ENCODE assay signal across 8 mouse cellular contexts in the genomic region with DNA sequence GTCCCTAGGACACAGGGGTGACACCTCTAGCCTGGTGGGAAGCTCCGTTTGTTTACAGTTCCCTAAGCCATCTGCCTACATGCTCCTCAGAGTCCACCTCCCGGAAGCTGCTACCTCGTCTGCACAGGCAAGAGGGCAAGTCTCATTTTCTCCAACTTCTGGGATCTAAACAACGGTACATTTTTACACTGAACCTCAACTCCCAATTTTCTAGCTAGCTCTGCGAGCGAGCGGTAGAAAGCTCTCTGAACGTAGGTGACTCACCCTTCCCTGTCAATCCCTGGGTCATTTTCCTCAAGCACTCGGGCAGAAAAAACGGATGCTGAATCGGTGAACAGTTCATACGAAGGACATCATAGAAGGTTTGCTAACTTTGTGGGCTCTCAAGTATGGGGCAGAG.
DNase-seq lines count a peak whose midpoint lies in the region; ATAC-seq and TF ChIP-seq lines count a peak whose summit lies in the region.

No protein-coding gene starts in this region.

- peak overlapping the region; percentile 87 for H3K27ac ChIP-seq in heart, embryonic 14.5 days (replicated peaks in 1 of 2; ENCODE audit: control insufficient read depth in 1 of 2, insufficient read depth in 1 of 2, low read depth in 2 of 2, low read length in 2 of 2)
- H3K27ac ChIP-seq in embryonic facial prominence, embryonic 11.5 days (replicated peaks; ENCODE audit: low read depth, low read length) = peak overlapping the region; percentile 23; the same call in 1 of the 2 replicates
- H3K27ac ChIP-seq in limb, embryonic 11.5 days (replicated peaks; ENCODE audit: low read depth, low read length) = peak overlapping the region; percentile 68

- no peaks in the 10 kb centered on the region for H3K9me3 ChIP-seq in heart, embryonic 14.5 days (ENCODE audit: control insufficient read depth, low read length)
- no peaks in the 10 kb centered on the region for H3K9me3 ChIP-seq in embryonic facial prominence, embryonic 11.5 days (replicated peaks; ENCODE audit: control insufficient read depth, low read length)
- no peaks in the 10 kb centered on the region for H3K9me3 ChIP-seq in limb, embryonic 11.5 days (ENCODE audit: control insufficient read depth, low read length)

- intact Hi-C loops in left cerebral cortex, postnatal 4 days (cut with DNase I) = loop anchor here (2.0 kb wide), 1 partner anchor 21 kb away; no protein-coding TSS in a partner anchor

- DNase-seq in heart, adult 11 months = no peak
- DNase-seq in Patski (ENCODE audit: low read depth, low spot score) = no peak
- DNase-seq in embryonic facial prominence, embryonic 11.5 days (ENCODE audit: low spot score) = peak; percentile 18
- no peak for DNase-seq in limb, embryonic 11.5 days (ENCODE audit: low spot score)
- DNase-seq in left cerebral cortex, postnatal 4 days = no peak
- DNase-seq in gastrocnemius, postnatal 25 days = no peak
- no peak for DNase-seq in layer of hippocampus, postnatal 14 days (ENCODE audit: low spot score in 2 of 2)

- WGBS in heart, embryonic 14.5 days = 29% methylated on average over 12 of the region's 12 CpGs
- WGBS in embryonic facial prominence, embryonic 11.5 days = 40% methylated on average over 12 of the region's 12 CpGs
- 50% methylated on average over 12 of the region's 12 CpGs for WGBS in limb, embryonic 11.5 days

- H3K4me2 ChIP-seq in heart, embryonic 14.5 days (ENCODE audit: low read length) = peak overlapping the region; percentile 61
- 0 out of 2 replicates have a peak overlapping the region, but pooled peaks have one; percentile 2 for H3K4me2 ChIP-seq in embryonic facial prominence, embryonic 11.5 days (ENCODE audit: low read depth, low read length)
- H3K4me2 ChIP-seq in limb, embryonic 11.5 days (ENCODE audit: low read depth, severe bottlenecking) = peak overlapping the region; percentile 20; the same call in 1 of the 2 replicates

- H3K9ac ChIP-seq in heart, embryonic 14.5 days (ENCODE audit: low read length) = peak overlapping the region; percentile 56; the same call in 1 of the 2 replicates
- H3K9ac ChIP-seq in embryonic facial prominence, embryonic 11.5 days (replicated peaks; ENCODE audit: low read length) = no peak overlapping the region; the same call in 1 of the 2 replicates
- H3K9ac ChIP-seq in limb, embryonic 11.5 days (ENCODE audit: low read length) = no peak overlapping the region

- no peaks in the 10 kb centered on the region for H3K36me3 ChIP-seq in heart, embryonic 14.5 days (ENCODE audit: control insufficient read depth, insufficient read depth, low read length)
- H3K36me3 ChIP-seq in embryonic facial prominence, embryonic 11.5 days (replicated peaks; ENCODE audit: control insufficient read depth, insufficient read depth, low read depth, low read length) = no peaks in the 10 kb centered on the region
- H3K36me3 ChIP-seq in limb, embryonic 11.5 days (ENCODE audit: control insufficient read depth, insufficient read depth, low read length) = no peaks in the 10 kb centered on the region

- ATAC-seq in heart, embryonic 14.5 days (ENCODE audit: insufficient number of reproducible peaks, insufficient read depth, low FRiP score, low read depth) = no peak
- ATAC-seq in Patski = peak; percentile 67
- no peak for ATAC-seq in embryonic facial prominence, embryonic 11.5 days (replicated peaks; ENCODE audit: insufficient number of reproducible peaks, low FRiP score, low TSS enrichment, low read depth)
- no peak for ATAC-seq in limb, embryonic 11.5 days (ENCODE audit: insufficient number of reproducible peaks, low FRiP score, low TSS enrichment, low read depth)

- peaks cover 22 to 28% of the 10 kb centered on the region in 2 experiments for H3K4me1 ChIP-seq in heart, embryonic 14.5 days (ENCODE audit: control insufficient read depth in 2 of 2, insufficient read depth in 2 of 2, low read length in 2 of 2)
- H3K4me1 ChIP-seq in embryonic facial prominence, embryonic 11.5 days (ENCODE audit: control insufficient read depth, insufficient read depth, low read length) = 0 out of 2 replicates have a peak, but pooled peaks cover 3% of the 10 kb centered on the region
- H3K4me1 ChIP-seq in limb, embryonic 11.5 days (ENCODE audit: control insufficient read depth, insufficient read depth, low read length) = peaks cover 13% of the 10 kb centered on the region

- H3K4me3 ChIP-seq in heart, embryonic 14.5 days (ENCODE audit: control insufficient read depth in 1 of 2, insufficient read depth in 1 of 2, low read depth in 1 of 2, low read length in 2 of 2) = peak overlapping the region; percentile 8 to 11; a peak in 1 of 4 replicates
- H3K4me3 ChIP-seq in embryonic facial prominence, embryonic 11.5 days (ENCODE audit: low read depth, low read length) = no peak overlapping the region
- H3K4me3 ChIP-seq in limb, embryonic 11.5 days (ENCODE audit: low read depth, low read length) = no peak overlapping the region

- CTCF ChIA-PET in Patski (lab: Charles Lee) = interaction anchor here (1.2 to 2.3 kb wide), 3 partner anchors 10 to 152 kb away, joined by 3 to 10 read pairs (median 7); no protein-coding TSS in a partner anchor

- TF ChIP-seq CTCF in Patski (IDR thresholded peaks at IDR 0.05) = no peak

- in situ Hi-C loops in Patski (cut with MboI; ENCODE audit: low pct_unique_long_range_greater_than_20kb) = loop anchor here (5.0 kb wide), 1 partner anchor 100 kb away; no protein-coding TSS in a partner anchor

- POLR2A ChIA-PET in Patski (lab: Charles Lee) = interaction anchor here (0.7 kb wide), 1 partner anchor 43 kb away, joined by 3 read pairs; no protein-coding TSS in a partner anchor

- H3K27me3 ChIP-seq in heart, embryonic 14.5 days (ENCODE audit: control insufficient read depth, insufficient read depth, low read length) = no peaks in the 10 kb centered on the region
- no peaks in the 10 kb centered on the region for H3K27me3 ChIP-seq in Patski
- H3K27me3 ChIP-seq in embryonic facial prominence, embryonic 11.5 days (ENCODE audit: control insufficient read depth, insufficient read depth, low read length) = no peaks in the 10 kb centered on the region
- no peaks in the 10 kb centered on the region for H3K27me3 ChIP-seq in limb, embryonic 11.5 days (ENCODE audit: control insufficient read depth, insufficient read depth, low read length)

Comparison
In these comparisons a context has a peak if more than half of its experiments do, and no peak if none do; other contexts are left out.
1. H3K27ac ChIP-seq: peak in every context shown above with its lines; median percentile 87 in heart, embryonic 14.5 days; 68 in limb, embryonic 11.5 days; 23 in embryonic facial prominence, embryonic 11.5 days.
2. H3K4me2 ChIP-seq: peak in every context shown above with its lines; median percentile 61 in heart, embryonic 14.5 days; 20 in limb, embryonic 11.5 days; 2 in embryonic facial prominence, embryonic 11.5 days.
3. H3K4me3 ChIP-seq: peak in heart, embryonic 14.5 days (2 of 2); none in embryonic facial prominence, embryonic 11.5 days (single experiment) and limb, embryonic 11.5 days (single experiment).